Mouse (Mus musculus) frontal cortex, postnatal 14 days (tissue): ENCODE measurements around the gene Fhod1.
"Not testable (repeated sequence)": the region's sequence is repeated elsewhere in the genome, so short reads cannot be mapped to it uniquely, and the experiment has no call there.

Experiments
- DNase-seq, 2 experiments: peaks; one replicate each; pipeline ENCODE4 v3.0.0; 2022; ENCODE audit warnings: low spot score in 2 of 2

Gene Fhod1

GRCm38 (mm10) chr8:105295895-105296573 lies 51.7 kb downstream of the Fhod1 start, which contains the start of gene Exoc3l:
Gene Exoc3l (minus strand): TSS chr8:105296101.
- no peak for DNase-seq

- no peak for DNase-seq
Measured at GRCm38 (mm10) chr8:105295256-105295655, 52.5 kb downstream of the Fhod1 start.

- no peak for DNase-seq
Measured at GRCm38 (mm10) chr8:105294776-105295175, 53.0 kb downstream of the Fhod1 start.

GRCm38 (mm10) chr8:105293405-105293804 lies 54.3 kb downstream of the Fhod1 start:
- DNase-seq: no peak

- DNase-seq: no peak
Measured at GRCm38 (mm10) chr8:105292471-105292870, 55.3 kb downstream of the Fhod1 start.

GRCm38 (mm10) chr8:105291802-105292201 lies 56.0 kb downstream of the Fhod1 start:
- not testable (repeated sequence) for DNase-seq

GRCm38 (mm10) chr8:105291364-105291763 lies 56.4 kb downstream of the Fhod1 start:
- not testable (repeated sequence) for DNase-seq

- DNase-seq: peak in 1 of 2 experiments; percentile 76
Measured at GRCm38 (mm10) chr8:105290554-105291314, 57.0 kb downstream of the Fhod1 start.

- DNase-seq: peak in 1 of 2 experiments; percentile 43
Measured at GRCm38 (mm10) chr8:105289805-105290460, 57.8 kb downstream of the Fhod1 start, which contains the start of gene 4931428F04Rik. Gene 4931428F04Rik (minus strand): TSS chr8:105289864.

- peak; percentile 92 to 94 for DNase-seq
Measured at GRCm38 (mm10) chr8:105288958-105289732, 58.6 kb downstream of the Fhod1 start.

GRCm38 (mm10) chr8:105288231-105288630 lies 59.5 kb downstream of the Fhod1 start:
- no peak for DNase-seq

GRCm38 (mm10) chr8:105286907-105287306 lies 60.8 kb downstream of the Fhod1 start:
- no peak for DNase-seq

- DNase-seq: no peak
Measured at GRCm38 (mm10) chr8:105285514-105285913, 62.2 kb downstream of the Fhod1 start.

GRCm38 (mm10) chr8:105283074-105283473 lies 64.7 kb downstream of the Fhod1 start:
- DNase-seq: no peak

GRCm38 (mm10) chr8:105282239-105282638 lies 65.5 kb downstream of the Fhod1 start:
- DNase-seq: no peak

GRCm38 (mm10) chr8:105281821-105282220 lies 65.9 kb downstream of the Fhod1 start:
- DNase-seq: no peak

GRCm38 (mm10) chr8:105280567-105280966 lies 67.2 kb downstream of the Fhod1 start:
- DNase-seq: no peak
